Mouse (Mus musculus): Measurements from ENCODE around the gene Prss36. TPM values are rescaled to one million over a fixed set of nuclear protein-coding genes. Genes with fewer than 3 reads are reported as not detected.
"Not testable (repeated sequence)": the region's sequence is repeated elsewhere in the genome, so short reads cannot be mapped to it uniquely, and the experiment has no call there.

Prss36 gene
- total RNA-seq (2021) (1 to 10 TPM; 8.2 to 9.4 TPM), polyA plus RNA-seq (2012; rRNA removed) (24.8 and 27.8 TPM in 2 replicates)
- long read RNA-seq, partial matches to known transcripts = 0 of 10 reads
- long read RNA-seq, other reads (novel, unspliced or antisense) = 10 of 10 reads

DNA sequence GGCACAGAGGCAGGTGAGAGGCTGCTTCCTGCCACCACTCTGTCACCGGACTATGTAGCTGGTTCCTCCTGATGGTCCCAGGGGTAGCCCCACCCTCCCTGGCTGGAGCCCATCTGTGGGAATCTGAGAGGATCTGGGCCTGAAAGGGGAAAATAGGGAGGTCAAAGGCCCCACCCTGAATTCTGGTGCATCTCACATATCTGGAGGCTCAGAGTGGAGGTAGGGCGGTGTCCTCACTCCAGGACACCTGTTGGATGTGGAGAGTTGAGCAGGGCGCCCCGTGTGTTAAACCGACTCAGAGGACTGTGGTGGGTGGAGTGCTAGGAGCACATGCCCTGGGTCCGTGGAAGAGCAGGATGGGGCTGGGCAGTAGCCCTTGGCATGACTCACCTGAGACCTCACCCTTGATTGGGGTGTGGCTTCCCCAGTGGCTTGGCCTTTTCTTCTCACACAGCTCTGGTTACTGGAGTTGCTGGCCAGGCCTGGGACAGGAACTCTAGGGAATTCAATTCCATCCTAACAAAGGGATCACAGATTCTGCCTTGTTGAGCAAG is at the start of gene Prss36:
Gene Prss36, minus strand, starts transcription at position 256 of the 554 bp plus-strand sequence.
- no peak for DNase-seq

DNA sequence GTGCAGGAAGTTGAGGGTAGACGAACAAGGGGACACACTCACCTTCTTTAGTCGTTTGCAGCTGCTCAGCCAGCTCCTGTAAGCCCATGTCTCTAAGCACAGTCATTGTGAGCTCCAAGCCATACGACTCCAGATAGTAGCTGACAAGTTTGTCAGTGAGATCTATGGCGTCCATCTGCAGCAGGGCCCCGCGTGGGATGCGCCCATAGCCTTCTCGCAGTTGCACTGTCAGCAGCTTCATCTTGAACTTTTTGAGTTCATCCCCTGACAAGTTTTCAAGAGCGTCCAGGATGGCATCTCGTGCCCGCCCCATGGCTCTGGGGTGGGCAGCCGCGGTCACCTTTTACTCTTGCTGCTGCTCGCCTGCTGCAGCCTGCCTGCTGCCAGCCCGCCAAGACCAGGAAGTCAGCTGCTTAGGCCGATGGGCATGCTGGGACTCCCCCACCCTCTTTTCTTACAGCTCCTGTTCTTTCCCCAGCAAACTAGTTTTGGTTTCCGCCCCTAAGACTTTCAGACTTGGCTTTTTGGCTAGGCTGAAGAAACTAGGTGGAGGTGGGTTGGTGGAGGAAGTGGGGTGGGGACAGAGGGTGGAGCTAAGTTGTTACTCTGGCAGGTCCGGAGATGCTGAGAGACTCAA is 46.9 kb upstream of the Prss36 start, which contains the start of gene Pycard:
Gene Pycard, minus strand, starts transcription at position 527 of the 637 bp plus-strand sequence.
- DNase-seq = peak; percentile 52

DNA sequence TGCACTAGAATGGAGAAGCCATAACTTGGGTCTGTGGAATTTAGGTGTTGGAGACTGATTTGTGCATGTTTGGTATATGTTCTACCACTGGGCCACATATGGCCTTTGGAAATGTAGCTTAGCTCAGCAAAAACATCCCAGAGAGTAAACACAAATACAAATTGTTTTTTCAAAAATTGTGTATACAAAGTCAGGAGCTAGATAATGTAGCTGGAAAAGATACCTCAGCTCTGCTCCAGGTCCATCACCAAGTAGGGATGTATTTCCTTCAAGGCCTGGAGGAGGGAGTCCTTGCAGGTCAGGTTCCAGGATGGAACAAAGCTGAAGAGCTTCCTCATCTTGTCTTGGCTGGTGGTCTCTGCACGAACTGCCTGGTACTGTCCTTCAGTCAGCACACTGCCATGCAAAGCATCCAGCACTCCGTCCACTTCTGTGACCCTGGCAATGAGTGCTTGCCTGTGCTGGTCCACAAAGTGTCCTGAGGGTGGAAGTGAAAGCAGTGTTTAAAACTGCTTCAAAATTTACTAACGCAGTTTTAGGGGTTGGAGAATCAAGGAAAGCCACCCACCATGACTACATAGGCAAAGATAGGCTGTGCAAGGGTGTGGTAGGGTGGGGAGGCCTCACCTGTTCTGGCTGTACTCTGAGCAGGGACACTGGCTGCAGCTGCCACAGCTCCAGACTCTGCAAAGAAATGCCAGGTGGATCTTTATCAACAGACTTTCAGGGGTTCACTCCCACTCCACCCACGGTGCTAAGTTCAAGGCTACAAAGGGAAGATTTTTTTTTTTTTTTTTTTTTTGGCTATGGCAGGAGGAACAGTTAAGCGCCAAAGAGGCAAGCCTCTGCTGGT is 46.2 kb upstream of the Prss36 start:
- no peak for DNase-seq

DNA sequence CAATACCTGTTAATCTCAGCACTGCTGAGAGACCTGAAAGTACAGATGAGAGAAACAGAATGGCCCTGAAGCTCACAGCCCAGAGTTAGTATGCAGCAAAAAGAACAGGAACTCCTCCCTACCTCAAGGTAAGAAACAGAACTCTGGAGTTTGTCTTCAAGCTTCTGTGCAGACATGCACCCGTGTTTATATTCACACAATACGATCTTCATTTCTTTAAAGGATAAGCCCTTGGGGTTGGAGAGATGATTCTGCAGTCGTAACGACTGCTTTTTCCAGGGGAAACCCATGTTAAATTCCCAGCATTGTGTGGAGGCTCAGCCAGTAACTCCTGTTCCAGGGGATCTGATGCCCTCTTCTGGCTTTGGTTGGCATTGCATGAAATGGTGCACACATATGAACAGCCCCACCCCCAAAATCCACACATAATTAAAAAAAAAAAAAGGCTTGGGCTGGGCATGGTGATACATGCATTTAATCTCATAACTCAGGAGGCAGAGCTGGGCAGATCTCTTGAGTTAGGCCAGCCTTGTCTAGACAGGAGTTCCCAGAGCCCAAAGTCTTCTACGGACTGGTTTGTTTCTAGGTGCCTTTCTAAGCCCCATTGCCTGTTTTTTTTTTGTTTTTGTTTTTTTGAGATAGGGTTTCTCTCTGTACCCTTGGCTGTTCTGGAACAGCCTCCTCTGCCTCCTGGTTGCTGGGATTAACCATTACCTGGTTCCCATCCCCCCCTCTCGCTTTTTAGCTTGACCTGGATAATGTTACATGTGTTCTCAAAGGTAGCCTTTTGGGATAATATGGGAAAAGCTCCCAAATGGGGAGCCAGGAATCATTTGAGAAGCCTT is 45.3 kb upstream of the Prss36 start:
- DNase-seq = peak; percentile 66

DNA sequence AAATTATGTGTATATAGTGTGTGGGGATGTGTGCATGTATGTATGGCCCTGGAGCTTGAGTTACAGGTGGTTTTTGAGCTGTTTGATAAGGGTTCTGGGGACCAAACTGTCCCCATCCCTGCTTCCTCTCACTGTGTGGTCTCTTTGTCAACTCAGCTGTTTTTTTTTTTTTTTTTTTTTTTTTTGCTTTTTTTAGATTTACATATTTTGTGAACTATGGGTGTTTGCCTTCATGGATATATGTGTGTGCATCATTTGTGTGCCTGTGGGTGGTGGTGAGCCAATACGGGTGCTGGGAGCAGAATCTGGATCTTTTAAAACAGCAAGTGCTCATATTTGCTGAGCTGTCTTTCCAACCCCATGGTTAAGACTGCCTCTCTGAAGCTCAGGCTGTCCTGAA is 42.4 kb upstream of the Prss36 start:
- DNase-seq = no peak

DNA sequence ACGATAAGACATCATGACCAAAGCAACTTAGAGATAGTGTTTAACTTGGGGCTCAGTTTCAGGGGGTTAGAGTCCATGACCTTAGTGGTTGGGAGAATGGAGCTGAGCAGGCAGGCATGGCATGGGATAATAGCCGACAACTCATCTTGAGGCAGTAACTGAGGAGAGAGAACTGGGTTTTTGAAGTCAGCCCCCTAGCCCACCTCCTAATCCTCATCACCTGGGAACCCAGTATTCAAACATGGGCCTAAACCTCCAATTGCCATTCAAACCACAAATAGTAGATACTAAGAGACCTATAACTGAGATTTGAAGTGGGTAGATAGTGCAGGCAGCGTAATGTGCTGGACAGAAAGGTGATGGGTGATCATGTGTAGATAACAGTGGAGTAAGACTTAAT is 34.1 kb upstream of the Prss36 start:
- DNase-seq = no peak

DNA sequence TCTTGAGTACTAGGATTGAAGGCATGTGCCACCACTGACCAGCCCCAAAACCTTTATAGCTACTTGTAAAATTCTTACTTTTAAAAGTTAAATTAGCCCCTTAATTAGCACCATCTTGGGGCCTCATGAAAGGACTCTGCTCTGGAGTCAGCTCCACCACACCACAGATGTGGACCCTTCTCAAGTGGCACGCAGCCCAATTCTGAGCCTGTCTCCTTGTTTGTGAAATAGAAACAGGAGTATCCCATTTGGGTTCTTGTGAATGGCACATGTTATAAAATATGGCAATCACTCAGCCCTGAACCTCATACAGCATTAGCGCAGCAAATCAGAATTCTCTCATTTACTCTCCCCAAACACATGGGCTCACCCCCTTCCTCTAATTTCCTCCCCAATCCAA is 32.3 kb upstream of the Prss36 start:
- no peak for DNase-seq

DNA sequence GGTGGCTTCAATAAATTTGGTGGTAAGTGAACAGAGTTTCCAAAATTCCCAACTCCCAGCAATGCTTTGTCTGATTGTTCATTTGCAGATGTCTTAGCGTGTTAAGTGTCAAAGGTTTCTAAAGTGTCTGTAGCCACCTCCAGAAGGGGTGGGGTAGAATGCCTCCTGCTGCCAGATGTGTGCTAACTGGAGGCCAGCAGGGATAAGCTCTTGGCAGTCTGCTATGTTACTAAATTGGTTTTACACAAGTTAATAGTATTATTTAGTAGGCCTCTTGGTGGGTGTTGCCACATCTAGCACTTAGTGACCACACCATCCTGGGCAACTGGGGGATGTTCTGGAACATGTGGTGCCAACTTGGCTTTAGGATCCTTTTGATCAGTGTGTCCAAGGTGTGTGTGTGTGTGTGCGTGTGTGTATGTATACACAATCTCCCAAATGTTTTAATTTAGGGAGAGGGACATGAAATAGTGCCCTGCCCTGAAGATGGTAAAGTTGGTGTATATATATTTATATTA is 27.9 kb upstream of the Prss36 start:
- DNase-seq = no peak

DNA sequence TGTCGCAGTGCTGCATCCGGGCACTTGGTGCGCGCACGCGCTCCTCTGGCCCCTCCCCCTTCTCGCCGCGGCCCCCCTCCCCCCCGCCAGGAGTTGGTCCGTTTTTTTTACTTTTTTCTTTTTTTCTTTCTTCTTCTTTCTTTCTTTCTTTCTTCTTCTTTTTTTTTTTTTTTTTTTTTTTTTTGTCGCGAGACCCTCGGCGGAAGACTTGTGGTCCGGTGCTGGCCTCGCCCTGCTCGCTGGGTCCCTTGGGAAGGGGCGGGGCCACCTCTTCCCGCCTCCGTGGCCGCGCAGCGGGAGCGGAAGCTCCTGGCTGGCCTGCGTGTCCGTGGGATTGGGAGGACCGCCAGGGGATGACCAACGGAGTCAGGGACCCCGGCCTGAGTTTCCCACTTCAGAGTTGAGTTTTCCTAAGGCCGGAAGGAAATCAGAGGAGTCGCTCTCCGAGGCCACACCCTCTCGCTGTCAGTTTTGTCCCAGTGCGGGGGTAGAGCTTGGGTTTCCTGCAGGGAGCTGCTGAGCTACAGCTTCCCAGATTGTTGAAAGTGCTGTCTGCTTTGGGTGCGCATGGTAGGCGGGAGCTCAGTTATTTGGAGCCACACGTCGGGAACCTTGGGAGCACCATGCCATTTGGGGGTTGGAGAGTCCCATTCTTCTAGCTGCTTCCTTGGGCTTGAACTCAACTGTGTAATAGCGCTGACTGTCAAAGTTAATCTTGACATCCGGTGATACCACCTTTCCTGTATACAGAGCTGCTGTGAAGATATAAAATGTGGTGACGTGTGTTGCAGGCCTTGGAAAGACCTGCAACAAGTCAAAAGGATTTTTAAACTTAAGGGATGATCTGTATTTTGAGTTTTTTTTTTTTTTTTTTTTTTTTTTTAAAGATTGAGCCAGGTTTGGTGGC is 21.6 kb upstream of the Prss36 start:
- DNase-seq = peak; percentile 86

DNA sequence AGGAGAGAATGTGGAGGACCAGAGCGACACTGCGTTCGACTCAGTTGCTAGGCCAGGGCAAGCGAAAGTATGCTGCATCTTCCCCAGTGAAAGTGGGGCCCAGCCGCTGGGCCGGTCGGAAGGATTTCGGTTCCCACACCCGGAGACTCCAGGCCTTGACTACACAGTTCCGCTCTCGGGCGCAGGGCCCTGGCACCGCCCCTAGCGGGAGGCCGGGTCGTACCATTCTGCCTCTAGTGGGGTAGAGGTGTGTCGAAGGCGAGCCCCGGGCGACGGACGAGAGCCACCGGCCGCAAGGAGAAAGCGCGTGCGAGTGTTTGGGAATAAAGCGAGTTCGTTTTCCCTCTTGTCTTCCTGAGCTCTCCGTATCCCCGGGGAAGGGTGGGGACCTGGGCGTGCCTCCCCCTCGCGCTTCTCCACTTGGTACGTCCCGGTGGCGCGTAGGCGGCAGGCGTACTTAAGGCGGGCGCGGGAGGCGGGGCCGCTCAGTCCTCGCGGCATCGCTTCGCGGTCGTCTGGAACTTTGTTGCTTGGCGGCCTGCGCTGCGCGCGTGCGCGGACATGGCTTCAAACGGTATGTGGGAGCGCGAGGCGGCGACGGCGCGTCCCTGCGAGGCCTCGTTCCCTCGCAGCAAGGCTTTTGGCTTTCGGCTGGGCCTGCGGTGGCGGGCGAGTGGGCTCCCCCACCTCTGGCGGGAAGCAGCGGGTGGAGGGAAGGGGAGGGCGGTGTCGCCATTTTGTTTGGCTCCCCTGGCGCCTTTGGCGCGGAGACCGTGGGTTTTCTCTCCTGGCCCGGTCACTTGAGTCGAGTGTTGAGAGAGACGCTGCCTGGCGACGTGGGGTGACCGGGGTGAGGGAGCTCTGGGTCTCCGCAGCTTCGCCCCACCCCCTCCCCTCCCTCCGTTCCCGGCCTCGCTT is 20.7 kb upstream of the Prss36 start, which contains the start of gene Fus:
Gene Fus, plus strand, starts transcription at position 454 of the 918 bp plus-strand sequence.
- DNase-seq = peak; percentile 96

DNA sequence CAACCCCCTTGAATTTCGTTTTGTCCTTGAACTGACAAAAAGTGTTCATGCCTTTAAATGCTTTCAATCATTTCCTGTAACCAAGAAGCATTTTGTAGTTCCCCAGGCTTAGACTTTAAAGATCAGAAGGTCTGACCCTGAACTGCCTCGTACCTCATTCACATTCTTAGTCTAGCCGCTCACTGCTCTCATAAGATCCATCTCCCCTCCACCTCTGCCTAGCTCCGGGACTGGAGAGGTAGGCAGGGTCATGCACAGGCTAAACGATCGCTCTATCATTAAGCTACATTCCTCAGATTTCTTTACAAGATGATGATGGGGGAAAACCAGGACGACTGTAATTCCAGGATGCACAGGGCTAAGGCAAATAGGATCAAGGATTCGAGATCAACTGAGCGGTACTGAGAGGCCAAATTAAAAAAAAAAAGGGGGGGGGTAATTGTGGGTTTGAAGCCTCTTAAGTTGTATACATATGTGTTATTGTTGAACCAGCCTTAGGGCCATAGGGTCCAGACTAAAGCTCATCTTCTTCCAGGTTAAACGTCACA is 19.9 kb upstream of the Prss36 start:
- DNase-seq = peak; percentile 38

DNA sequence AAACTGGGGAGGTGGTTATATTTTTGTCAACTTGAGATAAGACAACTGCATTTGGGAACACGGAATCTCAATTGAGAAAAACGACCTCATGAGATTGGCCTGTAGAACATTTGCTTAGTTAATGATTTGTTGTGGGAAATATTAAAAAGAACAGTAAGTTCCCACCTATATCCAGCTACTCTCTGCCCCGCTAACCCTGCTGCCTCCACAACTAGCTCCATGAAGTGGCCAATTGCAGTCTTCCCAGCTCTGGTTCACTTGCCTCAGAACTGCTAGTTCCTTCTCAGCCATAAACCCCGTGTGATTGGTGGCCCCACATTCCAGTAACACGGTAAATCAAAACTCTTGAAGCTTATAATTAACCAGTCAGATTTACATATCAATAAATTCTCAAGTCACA is 12.8 kb upstream of the Prss36 start:
- no peak for DNase-seq

DNA sequence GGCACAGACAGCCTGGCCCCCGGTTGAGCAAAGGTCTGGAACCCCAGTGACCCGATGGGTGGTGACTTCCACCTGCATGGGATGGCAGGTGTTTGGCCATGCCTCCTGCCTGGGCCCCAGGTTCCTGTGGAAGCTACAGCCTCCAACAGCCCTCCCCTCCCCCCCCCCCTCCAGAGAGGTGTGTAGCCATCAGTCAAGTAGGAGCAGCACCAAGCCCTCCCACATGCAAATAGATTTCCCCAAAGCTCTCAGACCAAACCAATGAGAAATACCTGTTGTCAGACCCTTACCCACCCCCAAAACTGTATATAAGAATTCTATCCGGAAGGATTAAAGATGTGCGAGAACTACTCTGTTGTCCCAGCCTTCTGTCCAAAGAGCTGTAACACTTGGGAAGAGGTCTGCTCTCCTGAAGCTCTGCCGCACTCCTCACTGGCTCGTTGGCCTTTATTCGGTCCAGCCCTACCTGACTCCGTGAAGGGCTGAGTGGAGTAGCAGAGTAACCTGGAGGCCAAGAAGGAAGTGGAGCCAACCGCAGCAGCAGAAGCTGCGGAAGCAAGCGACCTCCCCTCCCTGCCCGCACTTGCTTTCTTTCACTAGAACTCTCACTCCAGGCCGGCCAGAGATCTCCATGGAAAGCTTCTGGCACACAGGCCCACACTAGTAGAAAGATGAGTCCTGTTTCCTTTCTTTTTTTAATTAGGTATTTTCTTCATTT is 6.5 kb upstream of the Prss36 start:
- no peak for DNase-seq

DNA sequence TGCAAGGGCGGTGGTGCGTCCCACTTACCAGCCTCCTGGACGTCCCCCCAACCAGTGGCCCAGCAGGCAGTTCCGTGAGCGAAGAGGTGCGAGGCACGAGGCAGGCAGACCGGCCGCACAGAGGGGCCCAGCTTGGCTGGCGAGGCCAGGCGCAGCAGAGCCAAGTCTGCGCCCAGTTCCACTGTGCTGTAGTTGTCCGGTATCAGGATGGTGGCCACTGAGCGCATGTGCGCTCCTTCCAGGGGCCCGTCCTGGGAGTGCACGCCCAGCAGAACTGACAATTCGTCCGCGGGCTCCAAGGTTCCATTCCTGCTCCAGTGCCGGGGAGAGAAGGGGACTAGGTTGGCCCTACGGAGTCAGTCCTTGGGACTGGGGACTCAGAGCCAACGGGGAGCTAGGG is 1.9 kb downstream of the Prss36 start:
- peak; percentile 49 for DNase-seq

DNA sequence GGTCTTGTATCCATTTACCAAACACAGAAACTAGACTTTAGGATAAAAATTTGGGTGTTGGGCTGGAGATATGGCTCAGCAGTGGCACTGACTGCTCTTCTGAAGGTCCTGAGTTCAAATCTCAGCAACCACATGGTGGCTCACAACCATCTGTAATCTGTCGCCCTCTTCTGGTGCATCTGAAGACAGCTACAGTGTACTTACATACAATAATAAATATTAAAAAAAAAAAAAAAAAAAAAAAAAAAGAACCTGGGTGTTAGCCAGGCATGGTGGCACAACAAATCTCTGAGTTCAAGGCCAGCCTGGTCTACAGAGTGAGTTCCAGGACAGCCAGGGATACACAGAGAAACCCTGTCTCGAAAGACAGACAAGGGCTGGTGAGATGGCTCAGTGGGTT is 4.4 kb downstream of the Prss36 start:
- not testable (repeated sequence) for DNase-seq

DNA sequence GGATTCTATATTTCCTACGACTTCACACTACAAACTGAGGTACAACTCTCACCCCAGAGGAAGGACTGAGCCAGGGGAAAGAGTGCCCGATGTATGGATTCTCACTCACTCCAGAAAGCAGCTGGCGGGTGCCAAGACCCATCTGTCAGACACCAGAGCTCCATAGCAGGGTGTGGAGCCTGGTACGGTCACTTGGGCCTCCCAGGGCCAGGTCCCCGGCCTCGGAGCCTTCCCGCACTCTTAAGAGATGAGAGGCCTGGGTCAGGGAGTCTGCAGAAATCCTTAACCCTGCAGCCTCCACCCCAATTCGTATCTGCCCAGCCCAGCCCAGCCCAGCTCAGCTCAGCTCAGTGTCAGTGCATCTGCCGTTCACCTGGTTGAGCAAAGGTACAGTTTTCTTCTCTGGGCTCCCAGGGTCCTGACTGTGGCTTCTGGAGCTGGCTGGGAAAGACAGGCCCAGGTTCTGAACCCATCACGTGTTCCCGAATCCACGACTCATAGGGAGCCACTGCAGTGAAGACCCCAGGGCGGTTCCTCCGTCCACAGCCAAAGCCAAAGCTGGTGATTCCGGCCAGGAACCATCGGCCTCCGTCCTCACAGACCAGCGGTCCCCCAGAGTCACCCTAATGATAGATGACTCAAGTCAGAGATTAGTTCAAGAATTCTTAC is 10.2 kb downstream of the Prss36 start:
- no peak for DNase-seq

DNA sequence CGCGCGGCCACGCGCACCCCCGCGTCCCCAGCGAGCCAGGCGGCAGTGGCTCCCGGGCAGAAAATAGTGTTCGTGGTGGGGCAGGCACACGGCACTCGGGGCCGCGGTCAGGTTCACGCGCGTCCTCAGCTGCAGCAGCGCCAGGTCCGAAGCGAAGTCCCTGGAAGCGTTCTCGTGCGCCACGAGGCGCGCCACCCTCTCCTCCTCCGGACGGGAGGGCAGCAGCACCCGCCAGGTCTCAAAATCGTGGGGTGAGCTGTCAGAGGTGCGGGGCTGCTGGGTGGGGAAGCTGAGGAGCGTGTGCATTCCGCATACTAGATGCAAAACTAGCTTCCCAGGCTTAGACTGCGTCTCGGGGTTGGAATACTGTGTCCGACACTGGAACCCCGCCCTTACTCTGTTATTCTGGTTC is 10.8 kb downstream of the Prss36 start:
- DNase-seq = no peak

Measured in adrenal gland, adult 2 months (tissue).